Mouse (Mus musculus): ENCODE results near the gene Slc19a3. TPM values are rescaled to one million over a fixed set of nuclear protein-coding genes. Genes with fewer than 3 reads are reported as not detected.
"Not testable (repeated sequence)": the region's sequence is repeated elsewhere in the genome, so short reads cannot be mapped to it uniquely, and the experiment has no call there.

The Slc19a3 gene
- total and polyA plus RNA-seq, 3 experiments, result 0.33 TPM; not detected in 2

GRCm38 (mm10) chr1:83016556-83016955 is 21.7 kb downstream of the Slc19a3 start:
- TF ChIP-seq CTCF (IDR thresholded peaks at IDR 0.05; ENCODE audit: low read depth, low read length) (no peak), GATA1 (IDR thresholded peaks at IDR 0.05; ENCODE audit: borderline replicate concordance, low read length) (no peak), GATA2 (IDR thresholded peaks at IDR 0.05; ENCODE audit: borderline replicate concordance, low read depth, low read length) (no peak), TAL1 (conservative IDR thresholded peaks at IDR 0.05; ENCODE audit: low read depth, low read length) (no peak), POLR2AphosphoS5 (IDR thresholded peaks at IDR 0.05; ENCODE audit: insufficient replicate concordance, low read depth, low read length) (no peak)
- H3K4me3 ChIP-seq (ENCODE audit: low read depth, low read length), result no peak overlapping the region
- DNase-seq (ENCODE audit: low spot score) (no peak), ATAC-seq (ENCODE audit: extremely low read depth, insufficient number of reproducible peaks, low FRiP score, poor library complexity, severe bottlenecking) (no peak)
- H3K27me3 ChIP-seq (ENCODE audit: insufficient read depth, low read length), result peaks cover 10% of the 10 kb centered on the region
- no peaks in the 10 kb centered on the region for H3K36me3 ChIP-seq (replicated peaks)
- H3K9me3 ChIP-seq (replicated peaks), result no peaks in the 10 kb centered on the region
- no peaks in the 10 kb centered on the region for H3K4me1 ChIP-seq (ENCODE audit: insufficient read depth, low read depth, low read length)

- Histone ChIP-seq H3K4me3 (ENCODE audit: low read depth, low read length) (no peak overlapping the region), H3K4me1 (ENCODE audit: insufficient read depth, low read depth, low read length) (no peaks in the 10 kb centered on the region), H3K27me3 (ENCODE audit: insufficient read depth, low read length) (peaks cover 10% of the 10 kb centered on the region), H3K9me3 (replicated peaks) (no peaks in the 10 kb centered on the region), H3K36me3 (replicated peaks) (no peaks in the 10 kb centered on the region)
- no peak for ATAC-seq (ENCODE audit: extremely low read depth, insufficient number of reproducible peaks, low FRiP score, poor library complexity, severe bottlenecking)
- TF ChIP-seq TAL1 (conservative IDR thresholded peaks at IDR 0.05; ENCODE audit: low read depth, low read length) (no peak), GATA1 (IDR thresholded peaks at IDR 0.05; ENCODE audit: borderline replicate concordance, low read length) (no peak), GATA2 (IDR thresholded peaks at IDR 0.05; ENCODE audit: borderline replicate concordance, low read depth, low read length) (no peak), POLR2AphosphoS5 (IDR thresholded peaks at IDR 0.05; ENCODE audit: insufficient replicate concordance, low read depth, low read length) (no peak), CTCF (IDR thresholded peaks at IDR 0.05; ENCODE audit: low read depth, low read length) (no peak)
- no peak for DNase-seq (ENCODE audit: low spot score)
Measured at GRCm38 (mm10) chr1:83015329-83015879, 22.8 kb downstream of the Slc19a3 start.

DNA sequence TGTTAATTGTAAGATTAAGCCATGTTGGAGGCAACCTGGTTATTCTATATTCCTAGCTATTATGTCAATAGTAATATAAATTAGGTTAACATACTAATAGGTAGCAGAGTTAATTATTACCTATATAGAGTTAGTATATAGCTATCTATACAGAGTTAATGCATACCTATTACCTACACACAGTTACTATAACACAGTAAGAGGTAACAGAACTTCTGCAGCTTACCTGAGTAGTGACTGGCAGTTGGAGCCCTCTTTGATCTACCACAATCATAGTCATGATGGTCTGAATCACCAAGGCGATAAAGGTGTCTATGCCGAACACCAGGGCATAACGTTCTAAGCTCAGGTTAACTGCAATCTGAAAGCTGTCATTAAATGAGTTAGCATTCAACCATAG is 23.8 kb downstream of the Slc19a3 start:
- H3K36me3 ChIP-seq (replicated peaks), result no peaks in the 10 kb centered on the region
- ATAC-seq (ENCODE audit: extremely low read depth, insufficient number of reproducible peaks, low FRiP score, poor library complexity, severe bottlenecking) (no peak), DNase-seq (ENCODE audit: low spot score) (no peak)
- no peak for TF ChIP-seq TAL1 (conservative IDR thresholded peaks at IDR 0.05; ENCODE audit: low read depth, low read length)
- TF ChIP-seq GATA1 (IDR thresholded peaks at IDR 0.05; ENCODE audit: borderline replicate concordance, low read length), result no peak
- TF ChIP-seq POLR2AphosphoS5 (IDR thresholded peaks at IDR 0.05; ENCODE audit: insufficient replicate concordance, low read depth, low read length), result no peak
- TF ChIP-seq CTCF (IDR thresholded peaks at IDR 0.05; ENCODE audit: low read depth, low read length), result no peak
- TF ChIP-seq GATA2 (IDR thresholded peaks at IDR 0.05; ENCODE audit: borderline replicate concordance, low read depth, low read length), result no peak
- no peaks in the 10 kb centered on the region for H3K9me3 ChIP-seq (replicated peaks)
- H3K4me3 ChIP-seq (ENCODE audit: low read depth, low read length), result no peak overlapping the region
- peaks cover 10% of the 10 kb centered on the region for H3K27me3 ChIP-seq (ENCODE audit: insufficient read depth, low read length)
- H3K4me1 ChIP-seq (ENCODE audit: insufficient read depth, low read depth, low read length), result no peaks in the 10 kb centered on the region

DNA sequence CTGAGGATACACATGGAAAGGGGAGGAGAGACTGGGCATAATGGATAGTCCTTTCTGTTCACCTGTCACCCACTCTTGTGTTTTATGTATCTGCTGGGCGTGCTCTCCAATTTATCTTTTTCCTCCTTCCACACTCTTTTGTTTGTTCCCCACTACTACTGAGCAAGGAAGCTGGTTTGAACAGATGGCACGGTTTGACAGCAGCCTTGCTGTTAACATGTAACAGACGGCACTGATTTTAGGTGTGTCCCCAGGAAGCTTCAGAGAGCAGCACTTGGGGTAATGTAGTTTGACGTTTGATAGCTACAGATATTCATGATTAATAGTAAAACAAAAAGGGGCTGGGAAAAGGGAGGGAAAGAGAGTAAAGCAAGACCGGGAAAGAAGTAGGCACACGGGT is 30.8 kb downstream of the Slc19a3 start:
- DNase-seq (ENCODE audit: low spot score) (no peak), ATAC-seq (ENCODE audit: extremely low read depth, insufficient number of reproducible peaks, low FRiP score, poor library complexity, severe bottlenecking) (no peak)
- no peak for TF ChIP-seq TAL1 (conservative IDR thresholded peaks at IDR 0.05; ENCODE audit: low read depth, low read length)
- no peak for TF ChIP-seq GATA2 (IDR thresholded peaks at IDR 0.05; ENCODE audit: borderline replicate concordance, low read depth, low read length)
- no peak for TF ChIP-seq CTCF (IDR thresholded peaks at IDR 0.05; ENCODE audit: low read depth, low read length)
- TF ChIP-seq GATA1 (IDR thresholded peaks at IDR 0.05; ENCODE audit: borderline replicate concordance, low read length), result no peak
- TF ChIP-seq POLR2AphosphoS5 (IDR thresholded peaks at IDR 0.05; ENCODE audit: insufficient replicate concordance, low read depth, low read length), result no peak
- H3K27me3 ChIP-seq (ENCODE audit: insufficient read depth, low read length), result peaks cover 17% of the 10 kb centered on the region
- no peaks in the 10 kb centered on the region for H3K36me3 ChIP-seq (replicated peaks)
- no peaks in the 10 kb centered on the region for H3K9me3 ChIP-seq (replicated peaks)
- no peaks in the 10 kb centered on the region for H3K4me1 ChIP-seq (ENCODE audit: insufficient read depth, low read depth, low read length)
- H3K4me3 ChIP-seq (ENCODE audit: low read depth, low read length), result no peak overlapping the region

- H3K27me3 ChIP-seq (ENCODE audit: insufficient read depth, low read length), result peaks cover 17% of the 10 kb centered on the region
- no peak for ATAC-seq (ENCODE audit: extremely low read depth, insufficient number of reproducible peaks, low FRiP score, poor library complexity, severe bottlenecking)
- H3K9me3 ChIP-seq (replicated peaks), result no peaks in the 10 kb centered on the region
- TF ChIP-seq GATA1 (IDR thresholded peaks at IDR 0.05; ENCODE audit: borderline replicate concordance, low read length), result no peak
- no peak for TF ChIP-seq POLR2AphosphoS5 (IDR thresholded peaks at IDR 0.05; ENCODE audit: insufficient replicate concordance, low read depth, low read length)
- no peak overlapping the region for H3K4me3 ChIP-seq (ENCODE audit: low read depth, low read length)
- H3K4me1 ChIP-seq (ENCODE audit: insufficient read depth, low read depth, low read length), result no peaks in the 10 kb centered on the region
- DNase-seq (ENCODE audit: low spot score), result no peak
- no peaks in the 10 kb centered on the region for H3K36me3 ChIP-seq (replicated peaks)
Measured at GRCm38 (mm10) chr1:83006218-83007179, 31.7 kb downstream of the Slc19a3 start.

- H3K4me1 ChIP-seq (ENCODE audit: insufficient read depth, low read depth, low read length); DNase-seq (ENCODE audit: low spot score); ATAC-seq (ENCODE audit: extremely low read depth, insufficient number of reproducible peaks, low FRiP score, poor library complexity, severe bottlenecking); H3K9me3 ChIP-seq (replicated peaks); H3K4me3 ChIP-seq (ENCODE audit: low read depth, low read length); H3K36me3 ChIP-seq (replicated peaks); H3K27me3 ChIP-seq (ENCODE audit: insufficient read depth, low read length): not testable (repeated sequence)
Measured at GRCm38 (mm10) chr1:83000306-83000705, 37.9 kb downstream of the Slc19a3 start, which contains the start of gene Gm47959. Gm47959 (plus strand) TSS chr1:83000548.
